Mouse (Mus musculus) kidney, embryonic 14.5 days (tissue): ENCODE results near the gene Pcyt1a. TPM values are rescaled to one million over a fixed set of nuclear protein-coding genes. Genes with fewer than 3 reads are reported as not detected.

ENCODE experiments used
- ATAC-seq: fragments of 200-750 bp; cut with Nextera tagmentation; 2 replicates; pipeline ENCODE4 v1.8.0; 2017; ENCODE audit warnings: moderate number of reproducible peaks, mild to moderate bottlenecking, moderate TSS enrichment, moderate library complexity; ENCODE audit not compliant: low FRiP score, low TSS enrichment
- H3K27ac ChIP-seq: fragments of 300-500 bp; sonication (generic); 2 replicates; pipeline ENCODE4 v1.5.1; 2014; ENCODE audit warnings: low read depth, mild to moderate bottlenecking, low read length, moderate library complexity, mixed read lengths
- H3K27me3 ChIP-seq: fragments of 300-500 bp; sonication (generic); 2 replicates; pipeline ENCODE4 v1.6.1; 2014; ENCODE audit warnings: mild to moderate bottlenecking, low read length; ENCODE audit not compliant: control insufficient read depth, insufficient read depth
- H3K36me3 ChIP-seq: fragments of 300-500 bp; sonication (generic); 2 replicates; pipeline ENCODE4 v1.6.1; 2014; ENCODE audit warnings: low read length, mixed read lengths; ENCODE audit not compliant: control insufficient read depth, insufficient read depth
- H3K4me1 ChIP-seq: fragments of 300-500 bp; sonication (generic); 2 replicates; pipeline ENCODE4 v1.6.1; 2014; ENCODE audit warnings: low read length, mixed read lengths; ENCODE audit not compliant: control insufficient read depth, insufficient read depth
- H3K4me2 ChIP-seq: fragments of 300-500 bp; sonication (generic); replicated peaks from 2 replicates; pipeline ENCODE4 v1.6.1; 2014; ENCODE audit warnings: low read depth, mild to moderate bottlenecking, low read length
- H3K4me3 ChIP-seq: fragments of 300-500 bp; sonication (generic); 2 replicates; pipeline ENCODE4 v1.5.1; 2014; ENCODE audit warnings: mild to moderate bottlenecking, low read length
- H3K9ac ChIP-seq: fragments of 300-500 bp; sonication (generic); 2 replicates; pipeline ENCODE4 v1.6.1; 2014; ENCODE audit warnings: low read depth, mild to moderate bottlenecking, low read length, moderate library complexity
- H3K9me3 ChIP-seq: fragments of 300-500 bp; sonication (generic); 2 replicates; pipeline ENCODE4 v1.6.1; 2016; ENCODE audit warnings: low read length; ENCODE audit not compliant: control insufficient read depth
- WGBS: fragments of 180-500 bp; shearing (Covaris S2); extraction: QIAGEN DNeasy Blood & Tissue Kit; methylation state at CpG from one replicate; pipeline ENCODE4 v1.1.7; 2014; 5-methylcytosine and 5-hydroxymethylcytosine counted together
- polyA plus RNA-seq: library from polyadenylated mRNA; unstranded; fragments of >200 nt; fragmentation: Nextera tagmentation; extraction: Ambion mirVana; gene quantifications from 2 replicates; pipeline ENCODE4 v1.2.1, GENCODE M21; 2014

Gene Pcyt1a
- polyA plus RNA-seq, 1 experiment from 2014 or later: 40.6 TPM

GRCm38 (mm10) chr16:32495965-32496364 lies 65.2 kb downstream of the Pcyt1a start, which contains the start of gene Zdhhc19:
Zdhhc19 (plus strand) TSS chr16:32496265.
- no peak for ATAC-seq

GRCm38 (mm10) chr16:32498996-32499395 lies 68.3 kb downstream of the Pcyt1a start:
- H3K9me3 ChIP-seq: no peaks in the 10 kb centered on the region
- no peaks in the 10 kb centered on the region for H3K4me1 ChIP-seq
- ATAC-seq: no peak
- 67% methylated on average over 13 of the region's 13 CpGs for WGBS
- no peak overlapping the region for H3K27ac ChIP-seq
- H3K4me2 ChIP-seq: no peak overlapping the region
- H3K36me3 ChIP-seq: no peaks in the 10 kb centered on the region
- no peak overlapping the region for H3K9ac ChIP-seq
- no peak overlapping the region for H3K4me3 ChIP-seq
- no peaks in the 10 kb centered on the region for H3K27me3 ChIP-seq

More at GRCm38 (mm10) chr16:32495965-32496364, 65.2 kb downstream of the Pcyt1a start, which contains the start of gene Zdhhc19:
- H3K9me3 ChIP-seq: no peaks in the 10 kb centered on the region
- no peak within 1 kb of the TSS for H3K4me2 ChIP-seq
- H3K9ac ChIP-seq: no peak within 1 kb of the TSS
- no peaks in the 10 kb centered on the region for H3K27me3 ChIP-seq
- WGBS: 74% methylated on average over 3 of the region's 3 CpGs
- no peak within 1 kb of the TSS for H3K27ac ChIP-seq
- H3K4me3 ChIP-seq: no peak within 1 kb of the TSS
- no peaks in the 10 kb centered on the region for H3K36me3 ChIP-seq
- no peaks in the 10 kb centered on the region for H3K4me1 ChIP-seq

GRCm38 (mm10) chr16:32499430-32500037 lies 68.8 kb downstream of the Pcyt1a start:
- Histone ChIP-seq H3K4me3 (peak overlapping the region; percentile 32; the same call in 1 of the 2 replicates), H3K9me3 (no peaks in the 10 kb centered on the region), H3K27ac (no peak overlapping the region), H3K4me1 (no peaks in the 10 kb centered on the region), H3K36me3 (no peaks in the 10 kb centered on the region), H3K27me3 (no peaks in the 10 kb centered on the region), H3K9ac (peak overlapping the region; percentile 42; the same call in 1 of the 2 replicates), H3K4me2 (peak overlapping the region; percentile 60)
- 11% methylated on average over 22 of the region's 22 CpGs for WGBS
- ATAC-seq: peak; percentile 93

- no peak overlapping the region for H3K4me2 ChIP-seq
- WGBS: 44% methylated on average over 7 of the region's 7 CpGs
- H3K4me1 ChIP-seq: no peaks in the 10 kb centered on the region
These were observed 70.7 kb downstream of the Pcyt1a start for GRCm38 (mm10) chr16:32501459-32501858.

GRCm38 (mm10) chr16:32502621-32503335 lies 72.1 kb downstream of the Pcyt1a start:
- no peak overlapping the region for H3K4me3 ChIP-seq
- no peaks in the 10 kb centered on the region for H3K36me3 ChIP-seq
- H3K27me3 ChIP-seq: no peaks in the 10 kb centered on the region
- ATAC-seq: no peak
- H3K9me3 ChIP-seq: no peaks in the 10 kb centered on the region
- H3K4me1 ChIP-seq: no peaks in the 10 kb centered on the region
- no peak overlapping the region for H3K27ac ChIP-seq
- 83% methylated on average over 12 of the region's 12 CpGs for WGBS
- no peak overlapping the region for H3K4me2 ChIP-seq
- H3K9ac ChIP-seq: no peak overlapping the region

More at GRCm38 (mm10) chr16:32501459-32501858, 70.7 kb downstream of the Pcyt1a start:
- Histone ChIP-seq H3K4me3 (no peak overlapping the region), H3K27ac (no peak overlapping the region), H3K36me3 (no peaks in the 10 kb centered on the region), H3K9ac (no peak overlapping the region), H3K27me3 (no peaks in the 10 kb centered on the region), H3K9me3 (no peaks in the 10 kb centered on the region)
- no peak for ATAC-seq

- H3K27me3 ChIP-seq: no peaks in the 10 kb centered on the region
- H3K27ac ChIP-seq: no peak overlapping the region
- peak; percentile 48; the same call in 1 of the 2 replicates for ATAC-seq
- no peaks in the 10 kb centered on the region for H3K4me1 ChIP-seq
- no peak overlapping the region for H3K9ac ChIP-seq
- no peaks in the 10 kb centered on the region for H3K36me3 ChIP-seq
- no peak overlapping the region for H3K4me2 ChIP-seq
- H3K4me3 ChIP-seq: no peak overlapping the region
- no peaks in the 10 kb centered on the region for H3K9me3 ChIP-seq
- 51% methylated on average over 6 of the region's 6 CpGs for WGBS
These were observed 72.9 kb downstream of the Pcyt1a start for GRCm38 (mm10) chr16:32503633-32504032.

- WGBS: 82% methylated on average over 8 of the region's 8 CpGs
- no peak overlapping the region for H3K9ac ChIP-seq
- no peak for ATAC-seq
- no peak overlapping the region for H3K4me2 ChIP-seq
- H3K36me3 ChIP-seq: no peaks in the 10 kb centered on the region
- no peaks in the 10 kb centered on the region for H3K9me3 ChIP-seq
- no peaks in the 10 kb centered on the region for H3K4me1 ChIP-seq
- H3K27me3 ChIP-seq: no peaks in the 10 kb centered on the region
- H3K27ac ChIP-seq: no peak overlapping the region
- no peak overlapping the region for H3K4me3 ChIP-seq
These were observed 75.6 kb downstream of the Pcyt1a start for GRCm38 (mm10) chr16:32506298-32506697.

- 76% methylated on average over 7 of the region's 7 CpGs for WGBS
- no peak for ATAC-seq
- Histone ChIP-seq H3K9ac (no peak overlapping the region), H3K4me3 (no peak overlapping the region), H3K4me2 (no peak overlapping the region), H3K4me1 (no peaks in the 10 kb centered on the region), H3K36me3 (no peaks in the 10 kb centered on the region), H3K27me3 (no peaks in the 10 kb centered on the region), H3K9me3 (no peaks in the 10 kb centered on the region), H3K27ac (no peak overlapping the region)
These were observed 76.1 kb downstream of the Pcyt1a start for GRCm38 (mm10) chr16:32506868-32507267.

GRCm38 (mm10) chr16:32507407-32507806 lies 76.7 kb downstream of the Pcyt1a start:
- Histone ChIP-seq H3K9ac (no peak overlapping the region), H3K27me3 (no peaks in the 10 kb centered on the region), H3K4me2 (no peak overlapping the region), H3K36me3 (no peaks in the 10 kb centered on the region), H3K4me1 (no peaks in the 10 kb centered on the region), H3K9me3 (no peaks in the 10 kb centered on the region), H3K4me3 (no peak overlapping the region), H3K27ac (no peak overlapping the region)
- ATAC-seq: no peak
- 25% methylated on average over 9 of the region's 9 CpGs for WGBS
